43 mouse cellular contexts compared by ENCODE assay signal in genomic region chr11:115372015-115372414, GRCm38 (mm10). TPM values are rescaled to one million over a fixed set of nuclear protein-coding genes. Genes with fewer than 3 reads are reported as not detected.
"Had no signal": no experiment of that assay in that cellular context is flagged by ENCODE, and none has a peak within 500 bp of the region (broad histone marks: within the 10 kb centered on the region; RNA-seq: fewer than 3 reads in every experiment).

No protein-coding gene starts in this region.

- H3K9me3 ChIP-seq: heart, embryonic 10.5 days; heart, embryonic 12.5 days; heart, embryonic 13.5 days; heart, embryonic 15.5 days; hindbrain, embryonic 10.5 days; hindbrain, embryonic 12.5 days; hindbrain, embryonic 13.5 days; hindbrain, embryonic 15.5 days; intestine, embryonic 15.5 days; kidney, embryonic 15.5 days had no signal

- ATAC-seq: hindbrain, embryonic 16.5 days; hindbrain, postnatal 0 days; inflammation-experienced regulatory T-cells, adult 6 months; intestine, embryonic 15.5 days; intestine, embryonic 16.5 days; intestine, postnatal 0 days had no signal

- H3K9ac ChIP-seq: heart, embryonic 12.5 days; heart, embryonic 13.5 days; heart, embryonic 15.5 days; hindbrain, embryonic 12.5 days; hindbrain, embryonic 13.5 days; hindbrain, embryonic 14.5 days; hindbrain, embryonic 15.5 days; intestine, embryonic 15.5 days; kidney, embryonic 15.5 days had no signal

- H3K4me2 ChIP-seq: heart, embryonic 11.5 days; heart, embryonic 12.5 days; heart, embryonic 13.5 days; heart, embryonic 15.5 days; hindbrain, embryonic 12.5 days; hindbrain, embryonic 13.5 days; hindbrain, embryonic 14.5 days; hindbrain, embryonic 15.5 days; intestine, embryonic 15.5 days; kidney, embryonic 15.5 days had no signal

- DNase-seq: heart, postnatal 14 days; heart, postnatal 36 days; heart, postnatal 4 days; kidney, adult 11 months; kidney, adult 18-20 months; kidney, adult 2 months; kidney, adult 8-10 months; kidney, adult 9 months; kidney, postnatal 10 days; kidney, postnatal 14 days; kidney, postnatal 25 days; kidney, postnatal 36 days; kidney, postnatal 4 days; layer of hippocampus, adult 9-11 months; layer of hippocampus, postnatal 36 days had no signal

- H3K27ac ChIP-seq: heart, embryonic 10.5 days; heart, embryonic 13.5 days; heart, embryonic 15.5 days; hindbrain, embryonic 10.5 days; hindbrain, embryonic 12.5 days; hindbrain, embryonic 13.5 days; hindbrain, embryonic 14.5 days; hindbrain, embryonic 15.5 days; hindbrain, postnatal 0 days; intestine, embryonic 15.5 days; kidney, embryonic 15.5 days; kidney, postnatal 0 days; layer of hippocampus, adult 2 months had no signal

- H3K36me3 ChIP-seq: heart, embryonic 10.5 days; heart, embryonic 12.5 days; heart, embryonic 13.5 days; heart, embryonic 15.5 days; hindbrain, embryonic 10.5 days; hindbrain, embryonic 12.5 days; hindbrain, embryonic 13.5 days; hindbrain, embryonic 15.5 days; intestine, embryonic 15.5 days; kidney, embryonic 15.5 days had no signal

- H3K4me3 ChIP-seq: heart, embryonic 10.5 days; heart, embryonic 12.5 days; heart, embryonic 13.5 days; heart, embryonic 15.5 days; hindbrain, embryonic 10.5 days; hindbrain, embryonic 12.5 days; hindbrain, embryonic 13.5 days; hindbrain, embryonic 15.5 days; intestine, embryonic 15.5 days; kidney, embryonic 15.5 days; layer of hippocampus, adult 2 months had no signal

RNA-seq across cellular contexts. Expression of gene Cdr2l, which starts 9.7 kb away (rescaled TPM):
- polyA plus RNA-seq: inflammation-experienced regulatory T-cells, adult 6 months had no signal

RNA-seq across cellular contexts. Expression of gene Otop3, which starts 37.5 kb away (rescaled TPM):
- total RNA-seq: heart, adult 8-10 months; heart, postnatal 10 days; heart, postnatal 14 days; heart, postnatal 25 days; heart, postnatal 36 days; heart, postnatal 4 days; hematopoietic stem cell, adult 5-6 weeks had no signal
- polyA plus RNA-seq: heart, embryonic 11.5 days; heart, embryonic 12.5 days; heart, embryonic 13.5 days; heart, embryonic 14.5 days; heart, embryonic 15.5 days; heart, embryonic 16.5 days; heart, postnatal 0 days; inflammation-experienced regulatory T-cells, adult 6 months; kidney, embryonic 14.5 days; kidney, embryonic 15.5 days; kidney, embryonic 16.5 days; kidney, postnatal 0 days had no signal
